Comparison of ENCODE assay signal across 8 mouse cellular contexts in the genomic region with DNA sequence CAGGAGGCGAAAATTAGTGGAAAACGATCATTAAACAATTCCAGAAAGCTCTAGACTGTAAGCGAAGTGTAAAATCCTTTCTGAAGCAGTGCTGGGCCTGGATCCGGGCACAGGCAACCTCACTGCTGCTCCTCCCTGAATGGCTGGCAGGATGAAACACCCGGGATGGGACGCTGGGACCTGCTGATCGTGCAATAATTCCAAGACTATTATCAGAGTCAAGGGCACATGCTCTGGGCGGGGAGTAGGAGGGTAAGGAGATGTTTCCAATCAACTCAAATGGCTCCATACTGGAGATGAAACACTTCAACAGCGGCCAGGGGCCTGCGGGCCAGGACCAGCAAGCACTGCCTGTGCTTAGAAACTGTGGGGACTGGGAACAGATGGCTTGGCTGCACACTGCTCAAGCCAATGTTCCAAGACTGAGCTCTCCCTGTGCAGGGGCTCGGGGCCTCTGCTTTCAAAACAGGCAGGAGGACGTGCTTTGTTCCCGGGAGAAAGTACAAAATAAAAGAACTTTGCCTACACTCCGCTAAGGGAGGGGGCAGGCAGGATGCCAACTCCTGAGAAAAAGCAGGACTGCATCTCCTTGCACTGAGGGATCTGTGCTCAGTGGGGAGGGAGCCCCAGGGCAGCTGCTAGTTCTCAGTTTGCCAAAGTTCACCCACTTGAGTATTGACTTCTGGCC.
A peak's percentile ranks its signal among the peaks of the same experiment; 100 is the strongest.
DNase-seq lines count a peak whose midpoint lies in the region; ATAC-seq lines count a peak whose summit lies in the region.

No protein-coding gene starts in this region.

- H3K9ac ChIP-seq in forebrain, embryonic 11.5 days (ENCODE audit: low read length): no peak overlapping the region; the same call in 1 of the 2 replicates
- H3K9ac ChIP-seq in heart, embryonic 12.5 days: no peak overlapping the region
- no peak overlapping the region for H3K9ac ChIP-seq in kidney, embryonic 15.5 days
- 0 out of 2 replicates have a peak overlapping the region, but pooled peaks have one; percentile 46 for H3K9ac ChIP-seq in limb, embryonic 13.5 days

- peaks cover 6% of the 10 kb centered on the region; the same call in 1 of the 2 replicates for H3K4me1 ChIP-seq in forebrain, embryonic 11.5 days (replicated peaks; ENCODE audit: control insufficient read depth, insufficient read depth, low read length)
- peaks cover 18% of the 10 kb centered on the region for H3K4me1 ChIP-seq in heart, embryonic 12.5 days (replicated peaks)
- H3K4me1 ChIP-seq in kidney, embryonic 15.5 days: peaks cover 9% of the 10 kb centered on the region; the same call in 1 of the 2 replicates
- H3K4me1 ChIP-seq in limb, embryonic 13.5 days: peaks cover 13% of the 10 kb centered on the region

- no peaks in the 10 kb centered on the region for H3K36me3 ChIP-seq in forebrain, embryonic 11.5 days (ENCODE audit: control insufficient read depth, insufficient read depth, low read length)
- no peaks in the 10 kb centered on the region for H3K36me3 ChIP-seq in heart, embryonic 12.5 days
- no peaks in the 10 kb centered on the region for H3K36me3 ChIP-seq in kidney, embryonic 15.5 days
- H3K36me3 ChIP-seq in limb, embryonic 13.5 days: no peaks in the 10 kb centered on the region

- ATAC-seq in forebrain, embryonic 11.5 days (replicated peaks; ENCODE audit: low FRiP score): peak; percentile 96
- peak; percentile 78 for ATAC-seq in heart, embryonic 12.5 days (ENCODE audit: insufficient number of reproducible peaks, low FRiP score)
- peak; percentile 76; the same call in 1 of the 2 replicates for ATAC-seq in kidney, embryonic 15.5 days (replicated peaks; ENCODE audit: low FRiP score)
- ATAC-seq in limb, embryonic 13.5 days (ENCODE audit: low FRiP score, low read depth): peak; percentile 88
- ATAC-seq in megakaryocyte, adult 5-6 weeks (ENCODE audit: poor library complexity, severe bottlenecking): no peak

- peak overlapping the region; percentile 1; the same call in 1 of the 2 replicates for H3K4me2 ChIP-seq in forebrain, embryonic 11.5 days (ENCODE audit: low read depth, low read length, severe bottlenecking)
- H3K4me2 ChIP-seq in heart, embryonic 12.5 days: peak overlapping the region; percentile 18
- H3K4me2 ChIP-seq in kidney, embryonic 15.5 days: no peak overlapping the region
- H3K4me2 ChIP-seq in limb, embryonic 13.5 days (replicated peaks): peak overlapping the region; percentile 34

- no peaks in the 10 kb centered on the region for H3K9me3 ChIP-seq in forebrain, embryonic 11.5 days (ENCODE audit: control insufficient read depth, low read length)
- H3K9me3 ChIP-seq in heart, embryonic 12.5 days (replicated peaks): 0 out of 2 replicates have a peak, but pooled peaks cover 8% of the 10 kb centered on the region
- no peaks in the 10 kb centered on the region for H3K9me3 ChIP-seq in kidney, embryonic 15.5 days (replicated peaks)
- H3K9me3 ChIP-seq in limb, embryonic 13.5 days: no peaks in the 10 kb centered on the region

- peak; percentile 60 for DNase-seq in urinary bladder, postnatal 14 days (ENCODE audit: low spot score)
- no peak for DNase-seq in urinary bladder, postnatal 10 days (ENCODE audit: low spot score)
- DNase-seq in forebrain, embryonic 11.5 days (ENCODE audit: low spot score): peak; percentile 74
- peak; percentile 58 for DNase-seq in ovary, postnatal 14 days (ENCODE audit: low spot score)

- no peaks in the 10 kb centered on the region for H3K27me3 ChIP-seq in forebrain, embryonic 11.5 days (ENCODE audit: control insufficient read depth, insufficient read depth, low read length)
- H3K27me3 ChIP-seq in heart, embryonic 12.5 days (replicated peaks): no peaks in the 10 kb centered on the region
- no peaks in the 10 kb centered on the region for H3K27me3 ChIP-seq in kidney, embryonic 15.5 days
- no peaks in the 10 kb centered on the region for H3K27me3 ChIP-seq in limb, embryonic 13.5 days

- H3K4me3 ChIP-seq in forebrain, embryonic 11.5 days (ENCODE audit: low read depth, low read length): no peak overlapping the region
- H3K4me3 ChIP-seq in heart, embryonic 12.5 days: no peak overlapping the region
- no peak overlapping the region for H3K4me3 ChIP-seq in kidney, embryonic 15.5 days (replicated peaks)
- H3K4me3 ChIP-seq in limb, embryonic 13.5 days: no peak overlapping the region

- H3K27ac ChIP-seq in forebrain, embryonic 11.5 days (ENCODE audit: low read depth, low read length): peak overlapping the region; percentile 68
- peak overlapping the region; percentile 84 for H3K27ac ChIP-seq in heart, embryonic 12.5 days (ENCODE audit: poor library complexity, severe bottlenecking)
- peak overlapping the region; percentile 52 for H3K27ac ChIP-seq in kidney, embryonic 15.5 days
- H3K27ac ChIP-seq in limb, embryonic 13.5 days: peak overlapping the region; percentile 88

- WGBS in forebrain, embryonic 11.5 days: 31% methylated on average over 14 of the region's 14 CpGs
- WGBS in heart, embryonic 12.5 days: 38% methylated on average over 14 of the region's 14 CpGs
- 54% methylated on average over 14 of the region's 14 CpGs for WGBS in kidney, embryonic 15.5 days
- WGBS in limb, embryonic 13.5 days: 25% methylated on average over 14 of the region's 14 CpGs
